Mouse (Mus musculus): Measurements from ENCODE around the gene Pgs1.

- TF ChIP-seq TAL1 (conservative IDR thresholded peaks at IDR 0.05; ENCODE audit: low read depth, low read length): no peak
- TF ChIP-seq CTCF (IDR thresholded peaks at IDR 0.05; ENCODE audit: low read depth, low read length): no peak
- TF ChIP-seq GATA1 (IDR thresholded peaks at IDR 0.05; ENCODE audit: borderline replicate concordance, low read length): no peak
- TF ChIP-seq GATA2 (IDR thresholded peaks at IDR 0.05; ENCODE audit: borderline replicate concordance, low read depth, low read length): no peak
Observed at GRCm38 (mm10) chr11:118003176-118003575, 17.1 kb downstream of the Pgs1 start.
